Mouse (Mus musculus): Measurements from ENCODE around the gene Cdk6. TPM values are rescaled to one million over a fixed set of nuclear protein-coding genes. Genes with fewer than 3 reads are reported as not detected.

Cdk6 gene
- polyA plus RNA-seq, 1 experiment from 2014 or later: 17.8 TPM

GRCm38 (mm10) chr5:3509503-3509902 is 168.2 kb downstream of the Cdk6 start:
- DNase-seq (ENCODE audit: low spot score) (no peak), ATAC-seq (ENCODE audit: low FRiP score) (no peak)
- H3K9ac ChIP-seq (ENCODE audit: low read depth, low read length): no peak overlapping the region
- no peaks in the 10 kb centered on the region for H3K4me1 ChIP-seq (replicated peaks; ENCODE audit: control insufficient read depth, insufficient read depth, low read length)
- no peaks in the 10 kb centered on the region for H3K9me3 ChIP-seq (ENCODE audit: control insufficient read depth, low read length)
- no peaks in the 10 kb centered on the region for H3K27me3 ChIP-seq (ENCODE audit: control insufficient read depth, insufficient read depth, low read length)
- no peak overlapping the region for H3K4me3 ChIP-seq (ENCODE audit: low read depth, low read length)
- WGBS: 89% methylated on average over 3 of the region's 3 CpGs
- no peak overlapping the region for H3K4me2 ChIP-seq (replicated peaks; ENCODE audit: low read depth, low read length)
- no peaks in the 10 kb centered on the region for H3K36me3 ChIP-seq (ENCODE audit: control insufficient read depth, insufficient read depth, low read length)
- no peak overlapping the region for H3K27ac ChIP-seq (ENCODE audit: low read depth, low read length)

- Histone ChIP-seq H3K27ac (ENCODE audit: low read depth, low read length) (no peak overlapping the region), H3K4me1 (replicated peaks; ENCODE audit: control insufficient read depth, insufficient read depth, low read length) (no peaks in the 10 kb centered on the region), H3K9me3 (ENCODE audit: control insufficient read depth, low read length) (no peaks in the 10 kb centered on the region), H3K4me3 (ENCODE audit: low read depth, low read length) (no peak overlapping the region), H3K27me3 (ENCODE audit: control insufficient read depth, insufficient read depth, low read length) (no peaks in the 10 kb centered on the region), H3K36me3 (ENCODE audit: control insufficient read depth, insufficient read depth, low read length) (no peaks in the 10 kb centered on the region), H3K4me2 (replicated peaks; ENCODE audit: low read depth, low read length) (no peak overlapping the region), H3K9ac (ENCODE audit: low read depth, low read length) (no peak overlapping the region)
- no peak for ATAC-seq (ENCODE audit: low FRiP score)
- WGBS: 87% methylated on average over 10 of the region's 10 CpGs
- DNase-seq (ENCODE audit: low spot score): no peak
Measured at GRCm38 (mm10) chr5:3511097-3511795, 170.0 kb downstream of the Cdk6 start.

- ATAC-seq (ENCODE audit: low FRiP score) (peak; percentile 33; the same call in 1 of the 2 replicates), DNase-seq (ENCODE audit: low spot score) (peak; percentile 20)
- 55% methylated on average over 4 of the region's 4 CpGs for WGBS
- no peaks in the 10 kb centered on the region for H3K36me3 ChIP-seq (ENCODE audit: control insufficient read depth, insufficient read depth, low read length)
- no peak overlapping the region for H3K27ac ChIP-seq (ENCODE audit: low read depth, low read length)
- H3K4me2 ChIP-seq (replicated peaks; ENCODE audit: low read depth, low read length): no peak overlapping the region
- H3K4me1 ChIP-seq (replicated peaks; ENCODE audit: control insufficient read depth, insufficient read depth, low read length): no peaks in the 10 kb centered on the region
- H3K9ac ChIP-seq (ENCODE audit: low read depth, low read length): no peak overlapping the region
- H3K27me3 ChIP-seq (ENCODE audit: control insufficient read depth, insufficient read depth, low read length): no peaks in the 10 kb centered on the region
- no peaks in the 10 kb centered on the region for H3K9me3 ChIP-seq (ENCODE audit: control insufficient read depth, low read length)
- H3K4me3 ChIP-seq (ENCODE audit: low read depth, low read length): no peak overlapping the region
Measured at GRCm38 (mm10) chr5:3512584-3512983, 171.3 kb downstream of the Cdk6 start.

GRCm38 (mm10) chr5:3514901-3515311 is 173.6 kb downstream of the Cdk6 start:
- 71% methylated on average over 8 of the region's 8 CpGs for WGBS
- no peaks in the 10 kb centered on the region for H3K9me3 ChIP-seq (ENCODE audit: control insufficient read depth, low read length)
- ATAC-seq (ENCODE audit: low FRiP score): no peak
- no peaks in the 10 kb centered on the region for H3K36me3 ChIP-seq (ENCODE audit: control insufficient read depth, insufficient read depth, low read length)
- no peak for DNase-seq (ENCODE audit: low spot score)
- H3K27me3 ChIP-seq (ENCODE audit: control insufficient read depth, insufficient read depth, low read length): no peaks in the 10 kb centered on the region
- H3K9ac ChIP-seq (ENCODE audit: low read depth, low read length): no peak overlapping the region
- H3K4me3 ChIP-seq (ENCODE audit: low read depth, low read length): no peak overlapping the region
- H3K4me1 ChIP-seq (replicated peaks; ENCODE audit: control insufficient read depth, insufficient read depth, low read length): no peaks in the 10 kb centered on the region
- H3K4me2 ChIP-seq (replicated peaks; ENCODE audit: low read depth, low read length): no peak overlapping the region
- no peak overlapping the region for H3K27ac ChIP-seq (ENCODE audit: low read depth, low read length)

GRCm38 (mm10) chr5:3515477-3515876 is 174.2 kb downstream of the Cdk6 start:
- Histone ChIP-seq H3K9me3 (ENCODE audit: control insufficient read depth, low read length) (no peaks in the 10 kb centered on the region), H3K36me3 (ENCODE audit: control insufficient read depth, insufficient read depth, low read length) (no peaks in the 10 kb centered on the region), H3K27me3 (ENCODE audit: control insufficient read depth, insufficient read depth, low read length) (no peaks in the 10 kb centered on the region), H3K4me1 (replicated peaks; ENCODE audit: control insufficient read depth, insufficient read depth, low read length) (no peaks in the 10 kb centered on the region), H3K9ac (ENCODE audit: low read depth, low read length) (no peak overlapping the region), H3K27ac (ENCODE audit: low read depth, low read length) (no peak overlapping the region), H3K4me3 (ENCODE audit: low read depth, low read length) (no peak overlapping the region), H3K4me2 (replicated peaks; ENCODE audit: low read depth, low read length) (no peak overlapping the region)
- WGBS: 95% methylated on average over 9 of the region's 9 CpGs
- ATAC-seq (ENCODE audit: low FRiP score): no peak
- no peak for DNase-seq (ENCODE audit: low spot score)

GRCm38 (mm10) chr5:3516481-3517075 is 175.3 kb downstream of the Cdk6 start:
- no peaks in the 10 kb centered on the region for H3K9me3 ChIP-seq (ENCODE audit: control insufficient read depth, low read length)
- DNase-seq (ENCODE audit: low spot score): peak; percentile 15
- peak; percentile 33; the same call in 1 of the 2 replicates for ATAC-seq (ENCODE audit: low FRiP score)
- H3K4me1 ChIP-seq (replicated peaks; ENCODE audit: control insufficient read depth, insufficient read depth, low read length): no peaks in the 10 kb centered on the region
- no peak overlapping the region for H3K4me3 ChIP-seq (ENCODE audit: low read depth, low read length)
- no peak overlapping the region for H3K27ac ChIP-seq (ENCODE audit: low read depth, low read length)
- 77% methylated on average over 9 of the region's 9 CpGs for WGBS
- H3K27me3 ChIP-seq (ENCODE audit: control insufficient read depth, insufficient read depth, low read length): no peaks in the 10 kb centered on the region
- no peak overlapping the region for H3K9ac ChIP-seq (ENCODE audit: low read depth, low read length)
- no peaks in the 10 kb centered on the region for H3K36me3 ChIP-seq (ENCODE audit: control insufficient read depth, insufficient read depth, low read length)
- H3K4me2 ChIP-seq (replicated peaks; ENCODE audit: low read depth, low read length): no peak overlapping the region

- Histone ChIP-seq H3K4me3 (ENCODE audit: low read depth, low read length) (no peak overlapping the region), H3K36me3 (ENCODE audit: control insufficient read depth, insufficient read depth, low read length) (no peaks in the 10 kb centered on the region), H3K27me3 (ENCODE audit: control insufficient read depth, insufficient read depth, low read length) (no peaks in the 10 kb centered on the region), H3K9ac (ENCODE audit: low read depth, low read length) (no peak overlapping the region), H3K9me3 (ENCODE audit: control insufficient read depth, low read length) (no peaks in the 10 kb centered on the region), H3K27ac (ENCODE audit: low read depth, low read length) (no peak overlapping the region), H3K4me2 (replicated peaks; ENCODE audit: low read depth, low read length) (no peak overlapping the region), H3K4me1 (replicated peaks; ENCODE audit: control insufficient read depth, insufficient read depth, low read length) (no peaks in the 10 kb centered on the region)
- DNase-seq (ENCODE audit: low spot score) (no peak), ATAC-seq (ENCODE audit: low FRiP score) (no peak)
- WGBS: 88% methylated on average over 18 of the region's 18 CpGs
Measured at GRCm38 (mm10) chr5:3520493-3521359, 179.4 kb downstream of the Cdk6 start.

- H3K27ac ChIP-seq (ENCODE audit: low read depth, low read length): no peak overlapping the region
- WGBS: 80% methylated on average over 12 of the region's 12 CpGs
- H3K36me3 ChIP-seq (ENCODE audit: control insufficient read depth, insufficient read depth, low read length): no peaks in the 10 kb centered on the region
- H3K9me3 ChIP-seq (ENCODE audit: control insufficient read depth, low read length): no peaks in the 10 kb centered on the region
- H3K4me3 ChIP-seq (ENCODE audit: low read depth, low read length): no peak overlapping the region
- no peak; the same call in 1 of the 2 replicates for ATAC-seq (ENCODE audit: low FRiP score)
- no peak for DNase-seq (ENCODE audit: low spot score)
- no peak overlapping the region for H3K9ac ChIP-seq (ENCODE audit: low read depth, low read length)
- H3K4me1 ChIP-seq (replicated peaks; ENCODE audit: control insufficient read depth, insufficient read depth, low read length): no peaks in the 10 kb centered on the region
- no peaks in the 10 kb centered on the region for H3K27me3 ChIP-seq (ENCODE audit: control insufficient read depth, insufficient read depth, low read length)
- H3K4me2 ChIP-seq (replicated peaks; ENCODE audit: low read depth, low read length): no peak overlapping the region
Measured at GRCm38 (mm10) chr5:3521741-3522140, 180.5 kb downstream of the Cdk6 start.
